Mouse (Mus musculus) intestine, embryonic 14.5 days (tissue): ENCODE results near the gene Dact1. TPM values are rescaled to one million over a fixed set of nuclear protein-coding genes. Genes with fewer than 3 reads are reported as not detected.

Source experiments
- ATAC-seq: fragments of 200-750 bp; cut with Nextera tagmentation; replicated peaks from 2 replicates; pipeline ENCODE4 v1.8.0; 2017; ENCODE audit warnings: low read depth, moderate number of reproducible peaks, moderate TSS enrichment, moderate library complexity; ENCODE audit not compliant: low FRiP score, low TSS enrichment
- DNase-seq: peaks from one replicate; pipeline ENCODE4 v3.0.0-alpha.2; 2018; ENCODE audit warnings: low spot score
- H3K27ac ChIP-seq: fragments of 300-500 bp; sonication (generic); 2 replicates; pipeline ENCODE4 v1.5.1; 2014; ENCODE audit warnings: low read depth, mild to moderate bottlenecking, control low read depth
- H3K27me3 ChIP-seq: fragments of 300-500 bp; sonication (generic); replicated peaks from 2 replicates; pipeline ENCODE4 v1.6.1; 2014; ENCODE audit warnings: low read length, control low read depth; ENCODE audit not compliant: control insufficient read depth, insufficient read depth
- H3K36me3 ChIP-seq: fragments of 300-500 bp; sonication (generic); 2 replicates; pipeline ENCODE4 v1.6.1; 2014; ENCODE audit warnings: low read length, control low read depth; ENCODE audit not compliant: control insufficient read depth, insufficient read depth
- H3K4me1 ChIP-seq: fragments of 300-500 bp; sonication (generic); replicated peaks from 2 replicates; pipeline ENCODE4 v1.6.1; 2014; ENCODE audit warnings: low read length, control low read depth, mixed read lengths; ENCODE audit not compliant: control insufficient read depth, insufficient read depth
- H3K4me2 ChIP-seq: fragments of 300-500 bp; sonication (generic); 2 replicates; pipeline ENCODE4 v1.6.1; 2014; ENCODE audit warnings: low read length
- H3K4me3 ChIP-seq: fragments of 300-500 bp; sonication (generic); 2 replicates; pipeline ENCODE4 v1.5.1; 2014; ENCODE audit warnings: low read depth, low read length, control low read depth, mixed read lengths
- H3K9ac ChIP-seq: fragments of 300-500 bp; sonication (generic); 2 replicates; pipeline ENCODE4 v1.6.1; 2014; ENCODE audit warnings: mild to moderate bottlenecking, low read length
- H3K9me3 ChIP-seq: fragments of 300-500 bp; sonication (generic); 2 replicates; pipeline ENCODE4 v1.6.1; 2016; ENCODE audit warnings: low read length, control low read depth; ENCODE audit not compliant: control insufficient read depth
- WGBS: fragments of 180-500 bp; shearing (Covaris S2); extraction: QIAGEN DNeasy Blood & Tissue Kit; methylation state at CpG from one replicate; pipeline ENCODE4 v1.1.7; 2014; 5-methylcytosine and 5-hydroxymethylcytosine counted together
- polyA plus RNA-seq: library from polyadenylated mRNA; unstranded; fragments of >200 nt; fragmentation: Nextera tagmentation; extraction: Ambion mirVana; gene quantifications from 2 replicates; pipeline ENCODE4 v1.2.1, GENCODE M21; 2014

Gene Dact1
- polyA plus RNA-seq, 1 experiment from 2014 or later: 15.1 TPM

- Histone ChIP-seq H3K27ac (no peak overlapping the region), H3K9me3 (0 out of 2 replicates have a peak, but pooled peaks cover 7% of the 10 kb centered on the region), H3K27me3 (no peaks in the 10 kb centered on the region), H3K36me3 (no peaks in the 10 kb centered on the region), H3K9ac (no peak overlapping the region), H3K4me3 (no peak overlapping the region), H3K4me1 (no peaks in the 10 kb centered on the region), H3K4me2 (no peak overlapping the region)
- DNase-seq: no peak
- no peak for ATAC-seq
Measured at GRCm38 (mm10) chr12:71285399-71285798, 24.3 kb upstream of the Dact1 start.

GRCm38 (mm10) chr12:71290460-71290859 lies 19.2 kb upstream of the Dact1 start:
- no peak overlapping the region for H3K27ac ChIP-seq
- H3K4me2 ChIP-seq: no peak overlapping the region
- no peaks in the 10 kb centered on the region for H3K27me3 ChIP-seq
- no peaks in the 10 kb centered on the region for H3K9me3 ChIP-seq
- no peak overlapping the region for H3K4me3 ChIP-seq
- ATAC-seq: no peak
- no peak overlapping the region for H3K9ac ChIP-seq
- 86% methylated on average over 2 of the region's 2 CpGs for WGBS
- H3K36me3 ChIP-seq: no peaks in the 10 kb centered on the region
- no peak for DNase-seq
- no peaks in the 10 kb centered on the region; the same call in 1 of the 2 replicates for H3K4me1 ChIP-seq

DNA sequence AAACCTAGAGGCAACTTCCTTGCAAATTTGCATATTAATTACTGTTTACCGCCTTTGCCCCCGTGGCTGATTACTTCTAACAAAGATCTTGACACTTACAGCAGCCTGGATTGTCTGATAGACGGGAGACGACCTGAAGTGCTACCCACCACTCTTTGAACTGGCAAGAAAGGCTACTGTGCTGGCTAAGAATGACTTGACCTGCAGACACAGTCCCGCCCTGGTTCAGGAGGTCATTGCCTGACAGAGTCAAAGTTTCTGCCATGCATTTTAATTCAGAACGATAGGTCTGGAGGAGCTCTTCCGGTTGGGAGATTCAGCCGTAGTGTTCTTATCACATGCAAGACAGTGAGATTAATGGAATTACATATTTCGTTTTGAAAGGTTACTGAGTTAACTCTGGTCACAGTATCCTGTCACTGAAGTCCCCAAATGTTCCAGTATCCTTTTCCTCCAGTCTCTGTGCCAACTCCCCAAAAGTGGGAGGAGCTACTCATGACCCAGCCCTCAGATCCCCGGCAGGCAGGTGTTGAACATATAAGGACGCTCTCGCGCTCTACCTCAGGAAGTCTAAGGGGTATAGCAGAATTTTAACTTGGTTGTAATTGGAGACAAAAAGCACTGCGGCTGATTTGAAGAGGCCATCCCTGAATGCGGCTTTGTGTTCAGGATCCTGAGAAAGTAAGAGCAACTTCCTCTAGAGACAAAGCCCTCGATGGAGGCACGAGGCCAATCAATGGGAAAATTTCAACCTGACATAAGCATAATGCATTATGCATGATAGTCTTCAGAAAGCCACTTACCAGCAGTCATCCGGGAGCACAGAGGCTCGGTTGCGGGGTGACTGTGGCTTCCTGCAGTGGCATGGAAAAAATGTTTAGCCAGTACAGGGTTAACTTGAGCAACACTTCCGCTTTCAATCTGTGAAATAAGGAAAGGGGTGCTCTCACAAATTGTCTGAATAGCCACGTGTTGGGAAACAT lies 15.4 kb upstream of the Dact1 start:
- Histone ChIP-seq H3K4me3 (no peak overlapping the region), H3K4me1 (no peaks in the 10 kb centered on the region; the same call in 1 of the 2 replicates), H3K27me3 (no peaks in the 10 kb centered on the region), H3K9me3 (no peaks in the 10 kb centered on the region), H3K36me3 (no peaks in the 10 kb centered on the region), H3K27ac (no peak overlapping the region), H3K4me2 (peak overlapping the region; percentile 35), H3K9ac (no peak overlapping the region)
- no peak for ATAC-seq
- no peak for DNase-seq
- 34% methylated on average over 22 of the region's 22 CpGs for WGBS

- no peak for DNase-seq
- Histone ChIP-seq H3K4me2 (no peak overlapping the region), H3K4me1 (no peaks in the 10 kb centered on the region; the same call in 1 of the 2 replicates), H3K36me3 (no peaks in the 10 kb centered on the region), H3K27me3 (no peaks in the 10 kb centered on the region), H3K9ac (no peak overlapping the region), H3K27ac (no peak overlapping the region), H3K4me3 (no peak overlapping the region), H3K9me3 (no peaks in the 10 kb centered on the region)
- ATAC-seq: no peak
- 49% methylated on average over 8 of the region's 8 CpGs for WGBS
Measured at GRCm38 (mm10) chr12:71296849-71297535, 12.7 kb upstream of the Dact1 start.

DNA sequence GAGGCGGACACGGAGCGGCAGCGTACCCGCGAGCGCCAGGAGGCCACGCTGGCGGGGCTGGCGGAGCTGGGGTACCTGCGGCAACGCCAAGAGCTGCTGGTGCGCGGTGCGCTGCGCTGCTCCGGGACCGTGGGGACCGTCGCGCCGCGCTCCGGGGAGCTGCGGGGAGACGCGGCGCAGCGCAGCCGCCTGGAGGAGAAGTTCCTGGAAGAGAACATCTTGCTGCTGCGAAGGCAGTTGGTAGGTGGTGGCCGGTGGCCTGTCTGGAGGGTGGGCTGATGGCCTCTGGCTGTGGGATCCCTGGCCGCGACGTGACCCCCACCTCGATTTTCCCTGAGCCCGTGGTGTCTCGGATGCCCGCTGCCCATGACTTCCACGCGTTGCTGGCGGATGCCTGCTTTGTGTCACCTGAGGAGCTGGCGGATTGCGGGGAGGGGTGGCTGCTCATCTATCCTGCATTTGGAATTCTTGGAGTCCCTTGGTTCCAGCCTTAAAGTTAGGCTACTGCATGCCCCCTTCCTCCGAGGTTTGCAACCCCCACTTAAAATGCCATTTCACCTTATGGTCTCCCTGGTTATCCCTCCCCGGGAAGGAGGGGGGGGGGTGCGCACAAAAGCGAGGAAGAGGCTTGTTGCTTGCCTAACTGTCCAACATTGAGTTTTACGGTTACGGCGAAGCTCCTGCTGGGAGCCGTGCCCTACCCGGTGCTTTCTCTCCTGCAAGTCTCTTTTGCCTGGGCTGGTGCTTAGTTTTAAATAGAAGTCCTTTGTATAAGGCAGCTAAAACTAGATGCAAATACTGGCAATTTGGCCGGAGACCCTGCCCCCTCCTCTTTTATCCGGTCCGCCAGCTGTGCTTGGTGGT lies 616 bp downstream of the Dact1 start:
- peak overlapping the region; percentile 56 for H3K4me2 ChIP-seq
- no peaks in the 10 kb centered on the region for H3K9me3 ChIP-seq
- under 1% methylated on average over 55 of the region's 56 CpGs for WGBS
- ATAC-seq (peak; percentile 54), DNase-seq (peak; percentile 85)
- H3K36me3 ChIP-seq: peaks cover 29% of the 10 kb centered on the region
- H3K27me3 ChIP-seq: no peaks in the 10 kb centered on the region
- peak overlapping the region; percentile 98 for H3K27ac ChIP-seq
- peak overlapping the region; percentile 94 for H3K9ac ChIP-seq
- H3K4me1 ChIP-seq: peaks cover 12% of the 10 kb centered on the region; the same call in 1 of the 2 replicates
- peak overlapping the region; percentile 83 for H3K4me3 ChIP-seq

DNA sequence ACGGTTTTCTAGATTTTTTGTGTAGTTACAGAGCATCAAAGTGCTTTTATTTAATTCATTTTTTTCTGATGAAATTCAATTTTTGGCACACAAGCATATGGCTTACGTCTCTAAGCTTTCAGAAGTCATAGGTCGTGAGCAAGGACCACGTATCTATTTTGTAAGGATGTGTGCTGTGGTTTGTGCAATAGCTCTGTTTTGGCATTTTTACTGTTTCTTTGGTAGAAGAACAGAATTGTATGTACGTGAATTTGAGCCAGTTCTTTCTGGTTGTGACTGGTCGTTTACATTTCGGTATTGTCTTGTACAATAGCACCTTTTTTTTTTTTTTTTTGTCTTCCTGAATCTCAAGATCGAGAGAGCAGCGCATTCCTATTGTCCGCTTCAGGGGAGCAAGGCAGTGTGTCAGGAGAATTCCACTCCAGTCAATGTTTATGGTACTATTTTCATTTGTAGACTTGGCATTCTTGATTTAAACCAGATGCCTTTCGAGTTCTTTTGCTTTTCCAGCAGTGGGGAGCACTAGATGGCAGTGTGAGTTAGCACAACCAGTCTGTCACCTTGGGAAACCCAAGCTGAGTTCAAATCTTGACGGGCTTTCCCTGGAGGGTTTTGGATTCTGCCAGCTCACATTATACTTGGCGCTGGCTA lies 1.7 kb downstream of the Dact1 start:
- peak overlapping the region; percentile 83 for H3K4me3 ChIP-seq
- H3K4me2 ChIP-seq: peak overlapping the region; percentile 56
- peaks cover 12% of the 10 kb centered on the region; the same call in 1 of the 2 replicates for H3K4me1 ChIP-seq
- DNase-seq: peak; percentile 78
- ATAC-seq: no peak
- peak overlapping the region; percentile 98 for H3K27ac ChIP-seq
- H3K9ac ChIP-seq: peak overlapping the region; percentile 94
- no peaks in the 10 kb centered on the region for H3K9me3 ChIP-seq
- WGBS: 10% methylated on average over 13 of the region's 13 CpGs
- no peaks in the 10 kb centered on the region for H3K27me3 ChIP-seq
- H3K36me3 ChIP-seq: peaks cover 40% of the 10 kb centered on the region

DNA sequence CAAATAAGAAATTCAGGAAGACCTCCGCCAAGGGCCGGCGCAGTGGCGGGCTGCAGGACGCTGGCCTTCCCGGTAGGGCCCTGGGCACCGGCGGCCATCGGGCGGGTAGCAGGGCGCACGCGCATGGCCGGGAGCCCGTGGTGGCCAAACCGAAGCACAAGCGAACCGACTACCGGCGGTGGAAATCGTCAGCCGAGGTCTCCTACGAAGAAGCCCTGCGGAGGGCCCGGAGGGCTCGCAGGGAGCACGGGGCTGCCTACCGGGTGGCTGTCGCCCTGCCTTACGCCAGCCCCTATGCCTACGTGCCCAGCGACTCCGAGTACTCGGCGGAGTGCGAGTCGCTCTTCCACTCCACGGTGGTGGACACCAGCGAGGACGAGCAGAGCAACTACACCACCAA lies 8.6 kb downstream of the Dact1 start:
- Histone ChIP-seq H3K4me1 (no peaks in the 10 kb centered on the region), H3K36me3 (peaks cover 76% of the 10 kb centered on the region), H3K4me3 (no peak overlapping the region), H3K9ac (no peak overlapping the region), H3K4me2 (no peak overlapping the region), H3K9me3 (peaks cover 12% of the 10 kb centered on the region; the same call in 1 of the 2 replicates), H3K27me3 (no peaks in the 10 kb centered on the region), H3K27ac (no peak overlapping the region)
- WGBS: 94% methylated on average over 40 of the region's 40 CpGs
- ATAC-seq (no peak), DNase-seq (no peak)

- WGBS: 92% methylated on average over 4 of the region's 4 CpGs
- ATAC-seq (no peak), DNase-seq (no peak)
- Histone ChIP-seq H3K36me3 (peaks cover 65% of the 10 kb centered on the region), H3K9me3 (peaks cover 12% of the 10 kb centered on the region; the same call in 1 of the 2 replicates), H3K4me3 (no peak overlapping the region), H3K27ac (no peak overlapping the region), H3K4me1 (no peaks in the 10 kb centered on the region), H3K27me3 (no peaks in the 10 kb centered on the region), H3K4me2 (no peak overlapping the region), H3K9ac (no peak overlapping the region)
Measured at GRCm38 (mm10) chr12:71319536-71319935, 9.9 kb downstream of the Dact1 start.
